Mouse (Mus musculus) 416B (cell line): Measurements from ENCODE around the gene Matk.

Experiments
- DNase-seq: peaks from one replicate; pipeline ENCODE4 v3.0.0; 2011; ENCODE audit warnings: low read depth

Matk gene

DNA sequence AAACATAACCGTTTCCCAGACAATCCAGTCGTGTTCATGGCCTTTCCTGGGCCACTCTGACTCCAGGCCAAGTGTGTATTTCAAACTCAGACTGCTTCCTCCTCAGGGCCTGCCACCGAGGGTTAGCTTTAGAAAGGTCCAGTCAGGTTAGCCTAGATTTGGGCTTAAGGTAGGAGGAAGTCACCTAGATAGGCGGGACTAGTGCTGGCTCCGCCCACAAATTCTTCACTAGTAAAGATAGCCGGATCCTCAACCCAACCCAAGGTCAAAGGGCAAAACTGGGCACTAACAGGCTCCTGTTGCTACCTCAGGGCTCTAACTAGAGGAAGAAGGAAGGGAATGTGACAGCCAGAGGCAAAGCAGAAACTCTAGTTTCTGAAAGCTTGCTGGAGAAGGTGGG is 33.9 kb downstream of the Matk start:
- DNase-seq = peak; percentile 42

GRCm38 (mm10) chr10:81287513-81288157 is 34.9 kb downstream of the Matk start:
- DNase-seq = peak; percentile 81

GRCm38 (mm10) chr10:81288601-81289000 is 35.9 kb downstream of the Matk start:
- DNase-seq = peak; percentile 45

GRCm38 (mm10) chr10:81289278-81289677 is 36.5 kb downstream of the Matk start:
- DNase-seq = peak; percentile 69

GRCm38 (mm10) chr10:81289811-81290210 is 37.1 kb downstream of the Matk start:
- DNase-seq = no peak

GRCm38 (mm10) chr10:81290698-81291460 is 38.1 kb downstream of the Matk start:
- DNase-seq = no peak

DNA sequence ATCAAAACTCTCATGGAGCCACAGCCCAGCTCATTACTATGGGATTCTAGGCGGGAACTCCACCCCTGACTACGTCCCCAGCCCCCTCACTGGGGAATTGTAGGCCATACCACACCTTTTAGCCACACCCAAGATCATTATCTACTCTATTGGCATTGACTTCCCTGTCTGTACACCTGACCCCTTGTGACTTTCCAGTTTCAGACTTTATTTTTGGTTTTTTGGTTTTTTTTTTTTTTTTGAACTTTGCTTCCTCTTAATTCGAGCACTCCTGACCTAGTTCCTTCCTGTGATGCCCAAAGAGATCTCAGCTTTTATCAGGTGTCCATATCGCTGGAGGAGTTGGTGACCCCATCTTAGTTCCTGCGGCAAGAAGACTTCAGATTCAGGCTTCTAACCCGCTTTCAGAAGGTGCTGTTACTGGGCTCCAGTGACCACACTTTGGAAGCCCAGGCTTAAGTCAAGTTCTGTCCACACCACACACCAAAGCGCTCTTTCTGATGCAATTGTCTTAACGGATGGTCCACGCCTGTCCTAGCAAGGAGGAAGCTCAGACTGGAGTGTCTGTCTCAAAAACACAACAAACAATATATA is 38.9 kb downstream of the Matk start, which contains the start of gene Tjp3:
TSS of gene Tjp3 (minus strand) at position 71 of the 594 bp plus-strand sequence.
- DNase-seq = peak; percentile 62

DNA sequence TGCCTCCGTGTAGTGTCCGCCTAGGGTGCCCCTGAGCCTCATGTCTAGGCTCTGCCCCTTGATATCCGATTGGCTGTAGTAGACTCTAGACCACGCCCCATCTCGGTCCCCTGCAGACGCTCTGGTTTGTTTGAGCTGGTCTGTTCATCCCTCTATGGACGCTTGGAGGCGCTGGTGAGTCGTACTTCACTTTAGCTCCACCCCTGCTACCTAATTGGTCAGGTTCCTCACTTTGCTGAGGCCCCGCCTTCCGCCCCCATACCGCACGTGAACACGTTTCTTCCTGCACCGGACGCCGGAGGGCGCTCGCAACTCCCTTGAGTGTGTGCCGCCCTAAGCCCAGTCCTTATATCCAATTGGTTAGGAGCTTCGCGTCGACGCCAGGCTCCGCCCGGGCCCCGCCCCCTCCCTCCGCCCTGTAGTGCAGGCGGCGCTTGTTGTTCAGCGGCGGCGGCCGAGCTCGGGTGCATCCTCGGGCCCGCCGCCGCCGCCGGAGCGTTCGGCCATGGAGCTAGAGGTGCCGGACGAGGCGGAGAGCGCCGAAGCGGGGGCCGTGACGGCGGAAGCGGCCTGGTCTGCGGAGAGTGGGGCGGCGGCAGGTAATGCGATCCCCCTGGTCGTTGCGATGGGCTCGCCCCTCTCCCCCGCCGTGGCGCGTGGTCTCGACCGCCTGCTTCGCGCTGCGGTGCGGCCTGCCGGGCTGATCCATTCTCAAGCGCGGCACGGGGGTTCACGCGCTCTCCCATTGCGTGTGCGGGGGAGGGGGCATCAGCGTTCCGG is 40.0 kb downstream of the Matk start, which contains the start of gene Pip5k1c:
TSS of gene Pip5k1c (plus strand) at position 410 of the 780 bp plus-strand sequence.
- DNase-seq = peak; percentile 100

- DNase-seq = no peak
Measured at GRCm38 (mm10) chr10:81293334-81294030, 40.7 kb downstream of the Matk start.

- peak; percentile 45 for DNase-seq
Measured at GRCm38 (mm10) chr10:81294442-81294841, 41.7 kb downstream of the Matk start.

- no peak for DNase-seq
Measured at GRCm38 (mm10) chr10:81295185-81295584, 42.5 kb downstream of the Matk start.

GRCm38 (mm10) chr10:81297246-81297645 is 44.5 kb downstream of the Matk start:
- peak; percentile 20 for DNase-seq

DNA sequence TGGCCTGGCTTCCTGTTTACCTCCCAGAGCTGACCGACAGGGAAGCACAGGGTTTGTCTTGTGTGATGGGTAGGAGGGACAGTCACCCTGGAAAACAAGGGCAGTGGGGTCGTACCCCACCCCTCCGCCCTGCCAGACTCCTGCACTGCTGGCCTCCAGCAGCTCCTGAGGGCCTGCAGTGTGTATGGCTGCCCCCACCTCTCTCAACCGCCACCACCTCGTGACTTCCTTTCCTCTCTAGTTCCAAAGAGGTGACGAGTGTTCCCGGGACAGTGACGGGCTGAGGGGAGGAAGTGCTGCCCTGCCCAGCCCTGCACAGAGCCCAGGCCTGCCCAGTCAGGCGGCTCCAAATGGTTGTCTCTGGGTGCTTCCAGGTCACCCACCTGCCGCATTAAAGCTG is 45.1 kb downstream of the Matk start:
- peak; percentile 87 for DNase-seq

DNA sequence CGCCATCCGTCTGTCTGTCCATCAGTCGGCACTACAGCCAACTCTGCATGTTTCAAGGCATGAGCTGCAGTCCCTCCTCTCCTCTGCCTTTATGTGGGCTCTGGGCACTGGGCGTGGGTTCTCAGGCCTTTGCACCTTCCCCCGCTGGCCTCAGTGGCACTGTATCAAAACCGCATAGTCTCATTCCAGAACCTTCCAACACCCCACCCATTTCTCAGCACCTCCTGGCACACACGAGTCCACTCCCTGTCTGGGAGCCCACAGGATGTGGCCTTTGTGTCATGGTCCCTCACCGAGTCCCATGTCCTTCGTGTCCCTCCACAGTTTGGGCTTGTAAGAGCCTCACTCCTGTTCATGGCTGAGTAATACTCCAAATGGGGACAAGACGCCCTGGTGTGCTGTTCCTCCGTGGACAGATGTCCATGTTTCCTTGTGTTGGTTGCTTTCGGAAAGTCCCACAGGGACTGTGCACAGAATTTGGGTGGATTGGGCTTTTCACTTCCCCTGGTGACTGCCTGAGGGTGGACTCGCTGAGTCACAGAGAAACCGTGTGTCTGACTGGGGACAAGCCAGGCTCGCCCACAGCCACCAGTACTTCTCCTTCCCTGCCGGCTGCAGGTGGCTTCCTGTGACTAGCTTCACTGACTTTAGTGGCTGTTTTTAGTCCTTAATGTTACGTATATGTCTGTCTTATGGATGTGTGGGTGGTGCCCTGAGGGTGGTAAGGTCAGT is 45.8 kb downstream of the Matk start:
- peak; percentile 68 for DNase-seq

DNA sequence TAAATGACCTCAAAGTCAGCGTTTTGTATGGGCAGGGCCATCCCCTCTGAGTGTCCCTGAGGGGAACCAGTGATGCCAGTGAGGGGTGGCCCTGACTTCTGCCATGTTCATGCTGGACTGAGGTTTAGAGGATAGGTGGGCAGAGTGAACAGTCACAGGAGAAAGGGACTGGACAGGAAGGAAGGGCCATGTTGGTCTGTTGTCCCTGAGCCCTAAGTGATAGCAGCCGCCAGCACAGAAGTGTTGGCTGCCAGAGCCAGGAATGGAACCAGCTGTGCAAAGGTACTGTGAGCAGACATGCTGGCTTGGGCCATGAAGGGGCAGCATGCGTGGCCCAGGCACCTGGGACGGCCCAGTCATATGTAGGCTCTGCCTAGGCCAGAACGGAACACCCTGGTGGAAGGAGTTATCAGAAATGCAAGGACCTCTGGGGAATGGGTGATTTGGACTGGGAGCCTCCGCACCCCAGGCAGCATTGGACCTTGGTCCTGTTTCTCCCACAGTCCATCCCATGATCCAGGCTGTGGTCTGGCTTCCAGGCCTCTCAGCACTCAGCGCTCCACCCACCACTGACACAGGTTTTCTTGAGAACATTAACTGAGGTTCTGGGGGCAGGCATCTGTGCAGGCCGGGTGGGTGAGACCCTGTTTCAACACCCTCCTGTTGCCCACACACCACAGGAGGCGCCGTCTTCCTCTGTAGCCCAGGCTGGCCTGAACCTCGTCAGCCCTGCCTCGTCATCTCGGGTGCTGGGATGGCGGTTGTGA is 47.0 kb downstream of the Matk start:
- no peak for DNase-seq

- DNase-seq = no peak
Measured at GRCm38 (mm10) chr10:81300352-81300907, 47.7 kb downstream of the Matk start.

DNA sequence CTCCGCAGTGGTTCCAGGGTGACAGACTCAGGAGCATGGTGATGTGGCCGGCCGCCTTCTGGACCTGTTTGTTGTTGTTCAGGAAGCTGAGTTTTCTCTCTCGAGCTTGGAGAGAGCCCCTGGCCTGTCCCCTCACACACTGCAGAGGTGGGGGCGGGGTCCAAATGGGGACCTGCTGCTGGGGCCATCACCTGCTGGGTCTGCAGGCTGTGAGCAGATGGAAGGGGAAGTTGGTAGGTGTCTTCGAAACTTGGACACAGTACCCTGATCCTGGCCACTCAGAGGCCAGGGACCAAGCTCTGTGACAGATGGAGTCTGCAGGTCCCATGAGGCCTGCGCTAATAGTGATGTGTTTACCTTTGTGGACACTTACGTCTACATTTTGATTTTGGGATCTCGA is 48.6 kb downstream of the Matk start:
- no peak for DNase-seq

DNA sequence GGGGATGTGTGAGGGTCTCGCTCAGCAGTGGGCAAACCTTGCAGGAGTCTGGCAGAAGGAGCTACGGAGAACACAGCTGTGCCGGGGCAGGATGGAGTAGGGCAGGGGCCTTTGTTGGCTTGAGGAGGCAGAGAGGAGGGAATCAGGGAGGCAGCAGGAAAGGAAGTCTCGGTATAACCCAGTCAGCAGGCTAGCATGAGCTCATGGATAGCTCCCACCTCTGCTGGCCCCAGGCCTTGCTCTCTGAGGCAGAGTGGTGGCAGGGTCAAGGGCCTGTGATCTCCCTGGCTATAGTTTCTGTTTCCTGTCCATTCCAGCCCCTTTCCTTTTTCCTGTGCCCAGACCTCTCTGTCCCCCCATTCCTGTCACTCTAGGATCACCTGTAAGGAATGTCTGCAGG is 49.6 kb downstream of the Matk start:
- DNase-seq = no peak

- no peak for DNase-seq
Measured at GRCm38 (mm10) chr10:81302781-81303218, 50.1 kb downstream of the Matk start.

GRCm38 (mm10) chr10:81303258-81303657 is 50.5 kb downstream of the Matk start:
- no peak for DNase-seq
